Mouse (Mus musculus): ENCODE data around the gene Areg.
A peak's percentile ranks its signal among the peaks of the same experiment; 100 is the strongest.

Gene Areg

DNA sequence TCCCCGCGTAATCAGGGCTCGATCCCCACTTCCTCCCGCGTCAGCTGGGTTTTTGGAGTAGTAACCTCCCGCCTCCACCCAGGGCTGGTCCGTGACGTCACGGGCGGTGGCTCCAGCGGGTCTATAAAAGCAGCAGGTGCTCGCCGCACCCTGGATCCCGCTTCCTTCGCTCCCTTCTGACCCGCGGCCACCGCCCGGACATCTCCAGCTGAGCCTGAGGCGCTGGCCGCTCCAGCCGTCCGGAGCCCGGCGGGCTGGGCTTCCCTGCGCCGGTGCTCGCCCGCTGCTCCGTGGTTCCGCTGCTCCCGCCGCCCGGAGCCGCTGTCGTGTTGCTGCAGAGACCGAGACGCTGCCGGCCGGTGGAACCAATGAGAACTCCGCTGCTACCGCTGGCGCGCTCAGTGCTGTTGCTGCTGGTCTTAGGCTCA, at the start of gene Areg:
TSS of gene Areg (plus strand) at position 154 of the 428 bp plus-strand sequence.
- peak; percentile 2 for DNase-seq

DNA sequence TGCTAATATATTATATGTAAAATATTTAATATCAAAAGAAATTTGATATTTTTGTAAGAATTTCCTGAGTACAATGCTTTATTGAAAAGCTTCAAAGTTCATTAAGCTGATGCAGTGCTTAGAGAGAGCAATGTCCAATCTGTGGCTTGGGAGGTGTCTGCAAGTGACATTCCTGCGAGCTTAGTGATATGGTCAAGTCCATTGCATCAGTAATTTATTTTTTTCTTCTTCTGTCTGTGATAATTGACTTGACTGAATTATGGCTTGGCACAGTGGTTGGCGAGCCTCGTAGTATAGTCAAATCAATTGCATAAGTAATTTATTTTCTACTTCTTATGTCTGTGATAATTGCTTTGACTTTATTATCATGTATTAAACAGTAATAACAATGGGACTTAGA, 49.1 kb upstream of the Areg start:
- DNase-seq = no peak

DNA sequence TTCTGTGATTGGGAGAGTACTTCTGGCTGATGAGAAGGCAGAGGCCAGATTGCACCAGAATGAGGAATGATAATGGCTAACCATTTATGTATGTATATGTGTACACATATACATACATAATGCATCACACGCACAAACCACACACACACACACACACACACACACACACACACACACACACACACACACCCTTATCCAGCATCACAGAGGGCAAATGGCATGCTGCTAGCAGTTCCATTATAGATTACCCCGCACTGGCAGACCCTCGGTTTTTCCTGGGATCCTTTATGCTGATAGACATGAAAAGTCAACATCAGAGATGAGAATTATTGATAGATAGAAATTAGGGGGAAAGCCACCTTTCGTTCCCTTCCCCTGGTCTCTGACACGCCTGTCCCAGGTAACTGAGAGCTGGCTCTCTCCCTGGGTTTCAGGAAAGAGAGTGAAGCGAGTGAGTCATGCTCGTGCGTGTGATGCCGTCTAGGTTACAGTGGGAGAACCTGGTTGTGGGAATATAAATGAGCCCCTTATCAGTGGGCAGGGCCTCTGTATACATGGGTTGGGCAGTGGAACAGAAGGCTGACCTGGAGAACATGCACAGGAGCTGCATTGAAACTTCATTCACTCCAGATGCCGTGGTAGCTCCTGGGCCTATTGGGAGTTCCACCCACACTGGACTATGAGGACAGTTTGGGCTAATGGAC, 41.3 kb upstream of the Areg start:
- DNase-seq = no peak

DNA sequence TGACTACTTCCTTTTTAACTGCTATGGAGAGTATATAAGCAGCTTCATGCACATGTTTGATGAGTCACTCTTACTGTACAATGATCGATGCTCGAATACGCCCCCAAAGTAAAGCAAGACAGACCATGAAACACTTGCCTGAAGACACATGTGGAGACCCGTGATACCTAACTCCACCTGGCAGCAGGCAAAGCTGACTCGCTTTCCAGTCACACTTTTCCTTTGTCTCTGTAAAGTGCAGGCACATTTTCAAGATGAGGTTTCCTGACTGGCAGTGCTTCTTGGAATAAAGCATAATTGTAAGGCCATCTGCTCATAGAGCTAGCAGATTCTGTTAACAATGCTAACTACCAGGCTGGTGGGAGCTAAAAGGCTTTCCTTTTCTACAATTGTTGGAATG, 37.7 kb upstream of the Areg start:
- DNase-seq = peak; percentile 35

DNA sequence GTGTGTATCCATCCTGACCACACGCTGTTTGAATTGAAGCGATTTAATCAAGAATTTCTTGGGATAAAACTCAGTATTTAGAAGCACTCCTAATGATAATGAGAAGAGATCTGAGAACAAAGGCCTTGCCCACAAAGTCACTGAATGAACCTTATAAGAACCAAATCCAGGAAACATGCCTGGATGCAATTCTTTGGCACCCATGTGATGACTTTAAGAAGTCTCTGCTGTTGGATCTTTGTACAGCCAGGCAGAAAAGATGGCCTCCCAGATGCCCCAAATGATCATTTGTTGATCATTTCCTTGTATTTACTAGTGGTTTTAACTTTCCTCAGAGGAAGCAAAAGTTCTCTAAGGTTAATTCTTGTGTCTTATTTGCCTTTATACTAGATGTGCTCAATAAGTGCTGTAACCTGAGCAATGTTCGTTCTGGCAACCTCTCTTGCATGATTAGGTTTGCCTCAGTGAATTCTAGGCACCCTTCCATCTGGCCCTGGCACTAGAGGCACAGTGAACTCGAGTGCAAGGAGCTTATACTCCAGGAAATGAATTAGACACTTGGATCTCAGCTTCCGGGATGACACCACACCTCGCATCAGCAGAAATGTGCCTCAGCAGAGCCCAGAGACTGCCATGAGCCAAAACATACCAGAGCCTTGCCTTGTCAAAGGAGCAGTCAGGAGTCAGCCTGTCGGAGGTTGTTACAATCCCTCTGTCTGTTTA, 35.3 kb upstream of the Areg start:
- no peak for DNase-seq

DNA sequence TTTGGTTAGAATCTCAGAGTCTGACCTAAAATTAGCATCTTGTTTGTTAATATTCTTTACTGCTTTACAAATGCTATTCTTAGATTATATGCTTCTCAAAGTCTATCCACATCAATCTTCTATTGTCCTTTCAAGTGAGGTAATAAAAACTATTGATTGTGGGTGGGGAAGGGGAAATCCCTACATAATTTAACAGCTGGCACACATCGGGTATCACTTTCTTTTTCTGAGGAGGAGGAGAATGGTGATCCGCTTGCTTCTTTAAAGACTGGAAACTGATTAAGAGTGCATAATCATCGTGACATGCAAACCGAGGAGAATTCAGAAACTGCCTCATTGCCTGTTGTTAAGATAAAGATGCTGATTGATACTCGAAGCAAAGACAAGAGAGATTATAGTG, 33.2 kb upstream of the Areg start:
- DNase-seq = no peak

DNA sequence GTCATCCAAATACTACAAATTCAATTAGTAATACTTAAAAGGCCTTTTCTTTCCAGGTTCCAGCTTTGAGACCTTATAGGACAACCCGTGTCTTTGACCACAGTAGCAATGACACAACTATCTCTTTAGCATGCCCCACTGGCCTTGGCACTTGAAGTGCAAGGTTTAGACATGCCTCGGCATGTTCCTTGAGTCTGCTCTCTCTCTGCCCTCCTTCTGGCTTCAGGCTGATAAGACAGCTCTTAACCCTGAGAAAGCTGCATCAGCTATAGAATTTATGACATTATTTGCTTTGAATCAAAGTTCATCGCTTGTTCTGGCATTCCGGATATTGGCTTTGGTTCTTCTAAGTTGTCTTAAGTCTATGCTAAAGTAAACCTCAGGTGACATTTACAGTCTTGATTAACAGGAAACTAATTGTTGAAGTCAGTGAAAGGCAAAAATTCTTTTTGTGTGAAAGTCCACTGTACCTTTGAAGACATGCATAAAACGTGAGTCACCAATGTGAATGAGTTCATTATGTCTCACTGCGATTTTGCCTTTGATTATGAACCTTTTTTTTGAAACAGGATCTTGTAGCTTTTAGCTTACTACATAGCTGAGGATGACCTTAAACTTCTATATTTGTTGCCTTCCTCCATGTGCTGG, 29.3 kb upstream of the Areg start:
- no peak for DNase-seq

DNA sequence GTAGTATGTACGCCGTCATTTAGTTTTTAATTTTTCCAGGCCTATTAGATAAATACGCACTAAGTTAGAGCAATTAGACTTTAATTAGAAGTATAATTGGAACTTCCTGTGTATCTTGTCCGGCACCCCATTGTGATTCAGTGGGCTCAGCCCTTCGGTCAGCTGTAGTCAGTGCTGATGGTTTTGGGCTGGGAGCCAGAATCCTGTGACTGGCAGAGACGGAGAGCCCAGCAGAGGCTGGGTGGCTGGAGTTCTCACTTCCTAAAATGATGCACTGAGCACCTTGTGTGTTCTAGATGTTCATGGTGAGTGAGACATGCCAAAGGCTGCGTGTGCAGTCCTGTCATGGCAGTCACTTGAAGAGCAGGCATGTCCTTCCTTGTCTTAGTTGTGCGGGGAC, 28.4 kb upstream of the Areg start:
- no peak for DNase-seq

DNA sequence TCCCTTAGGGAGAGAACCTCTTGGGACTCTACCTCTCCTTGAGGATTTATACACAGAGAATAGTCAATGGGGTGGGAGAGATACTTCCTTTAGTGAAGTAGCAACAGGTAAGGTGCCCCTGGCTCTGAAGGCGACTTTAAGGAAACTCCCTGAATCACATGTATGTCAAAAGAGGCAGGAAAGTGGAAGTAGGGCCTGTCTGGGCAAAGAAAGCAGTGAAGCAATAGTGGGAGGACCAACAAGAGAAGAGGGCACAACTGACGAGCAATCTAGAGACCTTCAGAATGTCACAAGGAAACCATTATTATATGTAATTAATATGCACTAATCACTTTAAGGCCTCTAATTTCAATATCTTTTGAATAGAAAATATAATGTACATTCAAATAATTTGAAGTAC, 25.4 kb upstream of the Areg start:
- DNase-seq = no peak

DNA sequence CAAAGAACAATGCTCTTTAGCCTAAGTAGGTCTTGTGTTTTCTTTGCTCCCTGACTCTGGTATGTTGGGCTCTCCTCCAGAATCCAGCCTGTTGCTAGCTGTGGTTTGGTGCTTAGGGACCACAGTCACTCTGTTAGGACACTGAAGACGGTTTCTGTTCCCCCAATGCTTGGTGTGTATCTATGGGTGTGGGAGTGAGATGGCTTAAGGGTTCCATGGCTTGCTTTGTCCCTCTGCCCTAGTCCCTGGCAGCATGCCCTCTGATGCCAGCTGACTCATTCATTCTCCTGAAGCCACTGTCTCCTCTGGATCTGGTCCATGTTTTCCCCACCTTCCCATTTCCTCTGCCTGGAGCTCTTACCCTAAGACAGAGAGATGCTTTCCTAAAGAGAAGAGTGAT, 24.8 kb upstream of the Areg start:
- DNase-seq = no peak

DNA sequence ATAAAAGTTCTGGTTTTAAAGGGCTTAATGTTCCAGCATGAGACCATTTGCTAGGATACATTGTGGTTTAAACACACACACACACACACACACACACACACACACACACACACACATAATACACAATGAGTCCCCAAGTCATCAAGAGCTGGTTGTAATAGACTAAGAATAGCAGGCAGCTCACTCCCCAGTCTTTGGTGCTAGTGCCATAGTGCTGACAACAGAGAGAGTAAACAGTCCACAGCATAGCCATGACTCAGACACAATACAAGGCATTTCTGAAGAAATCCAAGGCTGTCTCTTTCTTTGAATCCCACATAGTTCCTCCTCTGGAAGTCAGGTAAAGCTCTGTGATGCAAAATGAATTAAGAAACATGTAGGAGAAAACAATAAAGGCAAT, 20.8 kb upstream of the Areg start:
- no peak for DNase-seq

DNA sequence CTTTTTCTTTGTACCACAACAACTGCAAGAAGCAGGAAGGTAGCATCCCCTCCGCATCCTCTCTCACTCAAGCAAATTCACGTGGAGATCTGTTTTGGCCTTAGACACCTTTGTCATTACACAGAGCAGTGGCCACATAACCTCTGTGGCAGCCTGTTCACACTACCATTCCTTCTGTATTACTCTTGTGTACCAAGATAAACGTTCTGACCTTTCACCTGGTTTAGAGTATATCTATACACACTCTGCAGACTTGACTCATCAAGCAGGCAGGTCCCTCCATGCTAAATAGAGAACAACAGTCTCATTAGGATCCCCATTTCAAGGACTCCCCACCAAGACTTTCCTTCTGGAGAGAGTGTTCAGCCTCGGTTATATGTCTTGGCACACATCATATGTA, 16.0 kb upstream of the Areg start:
- DNase-seq = no peak

DNA sequence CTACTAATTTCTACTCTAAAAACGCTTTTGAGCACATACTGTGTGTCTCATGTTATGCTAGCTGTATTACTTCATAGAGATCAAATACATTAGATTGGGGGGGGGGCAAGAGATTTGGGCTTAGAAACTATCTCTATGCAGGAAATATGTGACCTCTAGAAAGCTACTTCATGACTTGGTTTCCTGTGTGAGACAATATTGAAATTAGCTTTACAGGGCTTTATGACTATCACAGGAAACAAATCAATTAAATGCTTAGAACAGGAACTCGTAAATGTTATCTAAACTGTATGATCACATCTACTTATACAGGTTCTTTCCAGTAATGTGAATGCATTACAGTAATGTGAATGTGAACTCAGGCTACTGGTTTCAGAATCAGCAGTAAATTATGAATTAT, 15.3 kb upstream of the Areg start:
- no peak for DNase-seq

DNA sequence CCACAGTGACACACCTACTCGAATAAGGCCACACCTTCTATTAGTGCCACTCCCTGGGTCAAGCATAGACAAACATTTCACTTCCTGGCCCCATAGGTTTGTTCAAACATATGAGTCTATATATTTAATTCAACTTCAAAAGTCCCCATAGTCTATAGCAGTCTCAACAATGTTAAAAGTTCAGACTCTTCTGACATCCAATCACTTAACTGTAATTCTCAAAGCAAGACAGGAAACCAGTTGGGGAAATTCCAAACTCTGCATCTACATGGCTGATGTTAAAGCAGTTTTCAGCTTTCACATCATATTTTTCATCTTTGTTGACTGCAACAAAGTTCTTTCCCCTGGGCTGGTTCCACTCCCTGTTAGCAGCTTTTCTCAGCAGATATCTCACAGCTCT, 12.8 kb upstream of the Areg start:
- DNase-seq = no peak

DNA sequence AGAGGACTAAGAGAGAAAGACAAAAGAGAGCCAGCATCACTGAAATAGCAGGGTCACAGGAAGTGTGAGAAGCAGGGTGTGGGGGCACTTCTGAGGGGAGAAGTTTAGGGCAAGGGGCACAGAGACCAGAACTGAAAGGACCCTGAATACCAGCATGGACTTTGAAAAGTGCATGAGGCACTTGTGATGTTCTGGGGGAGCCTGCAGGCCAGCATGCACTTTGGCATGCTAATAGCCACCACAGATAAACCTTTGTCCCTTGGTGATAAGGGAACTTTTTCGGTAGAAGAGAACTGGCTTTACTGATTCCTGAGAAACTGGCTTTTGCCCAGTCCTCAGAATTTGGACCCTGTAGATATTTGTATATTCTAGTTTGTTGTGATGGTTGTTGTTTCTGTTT, 4.4 kb upstream of the Areg start:
- no peak for DNase-seq

DNA sequence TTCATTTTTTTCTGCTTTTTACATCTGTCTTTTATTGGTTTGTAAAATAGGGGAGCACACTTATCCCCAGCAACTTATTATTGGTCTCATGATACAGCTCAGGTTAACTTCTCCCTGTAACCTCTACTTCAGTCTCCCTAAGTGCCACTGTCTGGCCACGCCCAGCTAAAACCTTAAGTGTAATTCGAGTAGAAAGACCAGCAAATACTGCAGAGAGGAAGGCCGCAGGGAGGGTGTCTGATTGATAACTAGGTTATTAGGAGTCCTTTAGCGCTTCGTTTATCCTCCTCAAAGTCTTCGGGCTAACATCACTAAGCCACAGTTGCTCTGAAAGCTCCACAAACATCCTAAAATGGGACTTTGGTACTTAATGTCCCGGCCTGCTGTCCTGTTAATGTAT, 429 bp upstream of the Areg start:
- DNase-seq = no peak

DNA sequence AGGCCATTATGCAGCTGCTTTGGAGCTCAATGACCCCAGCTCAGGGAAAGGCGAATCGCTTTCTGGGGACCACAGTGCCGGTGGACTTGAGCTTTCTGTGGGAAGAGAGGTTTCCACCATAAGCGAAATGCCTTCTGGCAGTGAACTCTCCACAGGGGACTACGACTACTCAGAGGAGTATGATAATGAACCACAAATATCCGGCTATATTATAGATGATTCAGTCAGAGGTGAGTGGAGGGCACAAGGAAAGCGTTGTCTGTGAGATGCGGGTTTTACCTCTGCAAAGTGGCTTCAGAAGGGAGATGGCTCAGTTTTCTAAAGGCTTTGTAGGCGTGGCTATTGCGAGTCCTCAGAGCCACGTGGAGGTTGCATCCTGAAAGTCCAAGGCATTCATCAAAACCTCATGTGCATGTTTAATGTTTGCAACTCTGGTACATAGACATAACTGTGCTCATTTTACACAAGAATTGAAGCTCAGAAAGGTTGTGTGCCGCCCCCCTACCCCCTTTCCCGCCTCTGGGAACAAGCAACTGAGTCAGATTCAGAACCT, 1.6 kb downstream of the Areg start:
- DNase-seq = no peak

DNA sequence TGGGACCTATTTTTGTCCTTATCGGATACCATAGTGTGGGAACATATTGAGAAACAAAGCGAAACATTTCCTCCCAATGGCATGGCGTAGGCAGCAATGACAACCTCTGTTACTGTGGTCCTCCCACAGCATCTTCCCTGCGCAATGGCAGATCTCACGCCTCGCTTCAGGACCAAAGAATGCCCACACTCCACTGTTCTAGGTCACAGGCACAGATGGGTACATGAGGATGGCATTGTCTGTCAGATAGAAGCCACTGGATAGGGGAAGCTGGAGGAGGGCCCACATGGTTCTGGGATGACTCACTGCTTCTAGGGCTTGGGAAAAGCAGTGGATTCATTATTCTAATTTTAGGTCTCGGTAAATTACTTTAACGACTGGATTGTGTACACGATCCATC, 5.6 kb downstream of the Areg start:
- DNase-seq = peak; percentile 39

DNA sequence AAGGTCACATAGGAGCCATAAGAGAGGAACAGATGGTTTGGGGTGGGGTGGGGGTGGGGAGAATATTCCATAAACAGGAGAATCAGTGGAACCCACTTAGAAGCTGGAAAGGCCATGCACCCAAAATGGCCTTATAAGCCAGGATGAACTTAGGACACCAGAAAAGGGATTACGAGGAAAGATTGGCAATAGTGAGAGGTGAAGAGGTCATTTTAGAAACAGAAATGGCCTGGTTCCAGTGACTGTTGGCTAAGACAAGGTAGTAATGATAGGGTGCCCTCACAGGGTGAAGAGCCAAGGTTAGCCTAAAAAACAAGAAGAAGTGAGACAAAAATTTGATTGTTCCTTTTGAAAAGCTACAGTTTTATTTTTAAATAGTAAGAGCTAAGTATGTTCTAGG, 7.6 kb downstream of the Areg start:
- no peak for DNase-seq

DNA sequence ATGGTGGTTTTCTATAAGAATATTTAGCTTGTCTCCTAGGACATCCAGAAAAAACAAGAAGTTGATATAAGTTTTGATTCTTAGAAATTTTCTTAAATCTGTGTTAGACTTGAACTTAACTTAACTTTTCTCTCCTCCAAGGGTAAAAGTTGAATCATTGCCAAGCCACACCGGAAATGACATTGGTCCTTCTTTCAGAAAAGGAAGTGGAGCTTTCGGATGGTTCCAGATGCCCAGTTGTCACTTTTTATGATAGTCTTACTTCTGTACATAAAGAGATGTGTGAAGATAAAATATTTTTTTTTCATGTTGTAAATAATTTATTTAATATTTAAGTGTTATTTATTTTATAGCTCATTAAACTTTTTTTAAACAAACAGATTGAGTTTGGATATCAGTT, 8.7 kb downstream of the Areg start:
- no peak for DNase-seq

DNA sequence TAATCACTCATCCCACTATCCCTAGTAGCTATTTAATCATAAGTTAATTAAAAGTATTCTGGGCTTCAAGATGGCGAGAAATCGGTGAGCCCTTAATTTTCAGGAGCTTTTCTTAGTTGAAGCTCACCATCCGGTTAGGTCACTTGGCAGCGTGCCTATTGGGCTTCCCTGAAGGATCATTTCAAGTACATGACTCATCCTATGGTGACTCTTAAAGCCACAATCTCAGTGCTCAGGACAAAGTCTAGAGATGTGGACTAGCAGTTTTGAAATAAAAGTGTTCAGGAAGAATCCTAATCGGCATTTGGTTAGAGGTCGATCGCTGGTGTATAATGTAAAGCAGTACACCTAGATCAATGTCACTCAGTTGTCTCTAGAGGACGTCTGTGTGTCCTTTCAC, 17.3 kb downstream of the Areg start:
- no peak for DNase-seq

DNA sequence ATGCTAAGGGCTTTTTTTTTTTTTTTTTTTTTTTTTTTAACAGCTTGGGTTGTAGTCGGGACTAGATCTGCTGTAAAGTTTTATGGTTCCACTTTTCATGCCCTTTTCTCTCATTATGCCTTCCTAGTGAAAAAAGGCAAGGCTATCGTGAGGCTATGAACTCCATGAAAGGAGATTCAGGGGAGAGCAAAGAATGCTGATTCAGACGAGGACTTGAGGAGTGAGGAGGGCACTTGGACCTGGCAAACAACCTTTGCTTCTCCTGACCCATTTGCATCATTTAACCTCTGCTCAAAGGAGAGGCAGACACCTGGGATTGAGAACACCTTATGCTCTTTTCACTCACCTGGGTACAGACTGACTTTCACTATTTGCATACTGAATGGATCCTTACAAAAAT, 17.8 kb downstream of the Areg start:
- DNase-seq = no peak

DNA sequence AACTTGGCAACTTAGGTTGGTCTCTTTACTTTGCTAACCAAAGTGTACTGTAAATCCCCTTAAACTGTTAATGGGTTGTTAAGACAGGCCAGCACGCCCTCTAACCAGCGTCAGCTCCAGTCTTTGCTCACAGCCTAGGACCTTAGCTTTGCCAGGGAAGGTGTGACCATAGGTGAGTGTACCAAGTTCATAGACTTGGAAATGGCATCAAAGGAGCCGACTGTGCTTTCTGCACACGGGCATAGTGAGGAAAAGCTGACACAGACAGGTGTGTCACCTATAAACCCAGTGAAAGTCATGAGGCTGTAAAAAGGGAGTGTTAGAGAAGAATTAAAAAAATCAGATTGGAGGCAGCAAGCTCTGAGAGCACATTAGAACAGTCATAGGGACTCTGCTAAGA, 23.4 kb downstream of the Areg start:
- DNase-seq = no peak

DNA sequence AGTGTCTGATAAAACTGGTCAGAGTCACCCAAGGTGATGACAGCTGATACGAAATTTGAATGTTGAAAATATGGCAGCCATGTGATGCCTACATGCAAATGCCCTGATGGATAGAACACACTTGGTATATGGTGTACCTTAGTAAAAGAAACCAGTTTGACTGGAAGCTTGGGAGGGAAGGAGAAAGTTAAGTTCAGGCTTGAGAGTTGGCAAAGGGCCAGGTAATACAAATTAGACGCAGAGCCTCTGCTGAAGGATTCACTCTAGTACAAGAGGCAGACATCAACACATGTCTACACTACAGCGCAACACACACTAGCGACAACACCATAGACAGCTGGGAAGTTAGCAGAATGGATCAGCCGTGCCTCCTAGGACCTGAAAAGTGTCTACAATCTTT, 27.2 kb downstream of the Areg start:
- no peak for DNase-seq
